Mouse (Mus musculus) lung, embryonic 14.5 days (tissue): ENCODE data around the gene Tmem201. TPM values are rescaled to one million over a fixed set of nuclear protein-coding genes. Genes with fewer than 3 reads are reported as not detected.
"Not testable (repeated sequence)": the region's sequence is repeated elsewhere in the genome, so short reads cannot be mapped to it uniquely, and the experiment has no call there.

Experiments
- ATAC-seq: fragments of 200-750 bp; cut with Nextera tagmentation; 2 replicates; pipeline ENCODE4 v1.8.0; 2017; ENCODE audit warnings: mild to moderate bottlenecking, moderate TSS enrichment, moderate library complexity; ENCODE audit not compliant: insufficient read depth
- DNase-seq: peaks from one replicate; pipeline ENCODE4 v3.0.0-alpha.2; 2015
- H3K27ac ChIP-seq: fragments of 300-500 bp; sonication (generic); 2 replicates; pipeline ENCODE4 v1.5.1; 2014; ENCODE audit warnings: low read depth, mild to moderate bottlenecking, moderate library complexity
- H3K27me3 ChIP-seq: fragments of 300-500 bp; sonication (generic); 2 replicates; pipeline ENCODE4 v1.6.1; 2014; ENCODE audit warnings: low read length, control low read depth; ENCODE audit not compliant: insufficient read depth
- H3K36me3 ChIP-seq: fragments of 300-500 bp; sonication (generic); 2 replicates; pipeline ENCODE4 v1.6.1; 2014; ENCODE audit warnings: control low read depth; ENCODE audit not compliant: insufficient read depth
- H3K4me1 ChIP-seq: fragments of 300-500 bp; sonication (generic); 2 replicates; pipeline ENCODE4 v1.6.1; 2014; ENCODE audit warnings: antibody characterized with exemption, control low read depth; ENCODE audit not compliant: insufficient read depth
- H3K4me2 ChIP-seq: fragments of 300-500 bp; sonication (generic); 2 replicates; pipeline ENCODE4 v1.6.1; 2014; ENCODE audit warnings: mild to moderate bottlenecking
- H3K4me3 ChIP-seq: fragments of 300-500 bp; sonication (generic); 2 replicates; pipeline ENCODE4 v1.5.1; 2014; ENCODE audit warnings: low read depth, low read length
- H3K9ac ChIP-seq: fragments of 300-500 bp; sonication (generic); 2 replicates; pipeline ENCODE4 v1.6.1; 2014
- H3K9me3 ChIP-seq: fragments of 300-500 bp; sonication (generic); 2 replicates; pipeline ENCODE4 v1.6.1; 2016; ENCODE audit warnings: low read depth, low read length, control low read depth
- CTCF ChIP-seq: IDR thresholded peaks from 2 replicates; pipeline ENCODE4 v1.5.1; 2016; ENCODE audit warnings: antibody characterized with exemption, low read depth
- WGBS: fragments of 180-500 bp; shearing (Covaris S2); extraction: QIAGEN DNeasy Blood & Tissue Kit; methylation state at CpG from one replicate; pipeline ENCODE4 v1.1.7; 2014; 5-methylcytosine and 5-hydroxymethylcytosine counted together
- polyA plus RNA-seq: library from polyadenylated mRNA; unstranded; fragments of >200 nt; fragmentation: Nextera tagmentation; extraction: Ambion mirVana; gene quantifications from 2 replicates; pipeline ENCODE4 v1.2.1, GENCODE M21; 2014

Tmem201 gene
- polyA plus RNA-seq, 1 experiment from 2014 or later = 30.3 TPM

DNA sequence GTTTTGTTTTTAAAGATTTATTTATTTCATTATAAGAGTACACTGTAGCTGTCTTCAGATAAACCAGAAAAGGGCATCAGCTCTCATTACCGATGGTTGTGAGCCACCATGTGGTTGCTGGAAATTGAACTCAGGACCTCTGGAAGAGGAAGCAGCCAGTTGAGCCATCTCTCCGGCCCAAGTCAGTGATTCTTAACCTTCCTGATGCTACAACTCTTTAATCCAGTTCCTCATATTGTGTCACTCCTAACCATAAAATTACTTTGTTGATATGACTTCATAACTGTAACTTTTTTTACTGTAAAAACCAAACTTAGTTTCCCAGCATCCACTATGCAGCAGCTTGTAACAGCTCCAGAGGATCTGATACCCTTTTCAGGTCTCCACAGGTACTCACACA, 25.5 kb upstream of the Tmem201 start:
- no peaks in the 10 kb centered on the region for H3K9me3 ChIP-seq
- H3K4me3 ChIP-seq = no peak overlapping the region
- H3K9ac ChIP-seq = no peak overlapping the region
- H3K27me3 ChIP-seq = no peaks in the 10 kb centered on the region
- H3K27ac ChIP-seq = no peak overlapping the region
- WGBS = 80% methylated on average over 2 of the region's 2 CpGs
- peaks cover 3% of the 10 kb centered on the region; the same call in 1 of the 2 replicates for H3K36me3 ChIP-seq
- H3K4me1 ChIP-seq = no peaks in the 10 kb centered on the region
- TF ChIP-seq CTCF = no peak
- H3K4me2 ChIP-seq = no peak overlapping the region
- DNase-seq = no peak
- ATAC-seq = no peak

DNA sequence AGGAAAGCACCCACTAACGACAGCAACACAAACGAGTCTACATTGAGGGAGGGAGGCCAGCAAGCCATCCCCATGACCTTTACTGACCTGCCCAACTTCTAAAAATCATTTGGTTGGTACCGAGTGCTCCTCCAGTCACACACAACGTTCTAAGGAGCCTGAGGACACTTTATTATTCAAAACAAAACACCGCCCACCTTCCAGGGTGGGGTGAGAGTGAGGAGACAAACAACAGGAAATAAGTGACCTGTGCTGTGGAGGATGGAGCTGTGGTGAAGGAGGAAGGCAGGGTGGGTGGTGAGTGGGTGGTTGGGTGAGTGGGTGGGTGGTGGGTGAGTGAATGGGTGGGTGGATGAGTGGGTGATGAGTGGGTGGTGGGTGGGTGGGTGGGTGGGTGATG, 21.7 kb upstream of the Tmem201 start:
- 75% methylated on average over 5 of the region's 5 CpGs for WGBS
- Histone ChIP-seq H3K27me3 (no peaks in the 10 kb centered on the region), H3K9ac (no peak overlapping the region), H3K9me3 (no peaks in the 10 kb centered on the region), H3K4me1 (no peaks in the 10 kb centered on the region), H3K4me2 (no peak overlapping the region), H3K27ac (no peak overlapping the region), H3K4me3 (no peak overlapping the region), H3K36me3 (peaks cover 3% of the 10 kb centered on the region; the same call in 1 of the 2 replicates)
- no peak for DNase-seq
- no peak for TF ChIP-seq CTCF
- ATAC-seq = no peak

DNA sequence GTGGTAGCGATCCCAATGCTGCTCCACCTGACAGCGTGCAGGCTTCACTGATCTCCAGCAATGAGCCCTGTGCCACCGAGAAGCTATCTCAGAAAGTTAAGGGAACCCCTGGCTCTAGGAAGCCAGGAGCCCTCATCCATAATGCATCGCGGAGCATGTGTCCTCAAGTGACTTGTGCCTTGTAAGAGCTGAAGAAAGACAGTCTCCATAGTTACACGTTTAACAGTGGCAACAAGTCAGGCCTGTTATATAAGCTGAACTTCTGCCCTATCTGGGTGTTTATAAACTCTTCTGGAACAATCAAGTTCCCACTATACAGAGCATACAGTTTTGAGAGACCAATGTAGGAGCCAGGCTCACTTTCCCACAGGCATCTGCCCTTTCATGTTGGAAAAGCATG, 20.6 kb upstream of the Tmem201 start:
- Histone ChIP-seq H3K4me3 (no peak overlapping the region), H3K9ac (no peak overlapping the region), H3K9me3 (no peaks in the 10 kb centered on the region), H3K36me3 (peaks cover 3% of the 10 kb centered on the region; the same call in 1 of the 2 replicates), H3K4me2 (no peak overlapping the region), H3K27me3 (no peaks in the 10 kb centered on the region), H3K4me1 (no peaks in the 10 kb centered on the region), H3K27ac (no peak overlapping the region)
- no peak for TF ChIP-seq CTCF
- 73% methylated on average over 6 of the region's 6 CpGs for WGBS
- ATAC-seq (no peak), DNase-seq (no peak)

DNA sequence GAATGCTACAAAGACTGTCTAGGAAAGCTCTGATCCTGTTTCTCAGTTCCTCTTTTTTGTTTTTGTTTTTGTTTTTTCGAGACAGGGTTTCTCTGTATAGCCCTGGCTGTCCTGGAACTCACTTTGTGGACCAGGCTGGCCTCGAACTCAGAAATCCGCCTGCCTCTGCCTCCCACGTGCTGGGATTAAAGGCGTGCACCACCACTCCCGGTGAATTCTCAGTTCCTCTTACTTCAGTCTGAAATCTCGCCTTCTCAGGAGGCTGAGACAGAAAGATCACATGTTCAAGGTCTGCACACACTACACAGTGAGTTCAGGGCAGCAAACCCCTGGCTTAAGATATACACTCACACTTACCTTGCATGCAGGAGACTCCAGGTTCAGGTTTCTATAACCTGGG, 18.7 kb upstream of the Tmem201 start:
- not testable (repeated sequence) for H3K4me2 ChIP-seq, ATAC-seq, H3K27me3 ChIP-seq, DNase-seq, H3K4me3 ChIP-seq, H3K36me3 ChIP-seq, H3K9me3 ChIP-seq, H3K9ac ChIP-seq, H3K27ac ChIP-seq, H3K4me1 ChIP-seq
- 83% methylated on average over 7 of the region's 7 CpGs for whole genome bisulfite sequencing

DNA sequence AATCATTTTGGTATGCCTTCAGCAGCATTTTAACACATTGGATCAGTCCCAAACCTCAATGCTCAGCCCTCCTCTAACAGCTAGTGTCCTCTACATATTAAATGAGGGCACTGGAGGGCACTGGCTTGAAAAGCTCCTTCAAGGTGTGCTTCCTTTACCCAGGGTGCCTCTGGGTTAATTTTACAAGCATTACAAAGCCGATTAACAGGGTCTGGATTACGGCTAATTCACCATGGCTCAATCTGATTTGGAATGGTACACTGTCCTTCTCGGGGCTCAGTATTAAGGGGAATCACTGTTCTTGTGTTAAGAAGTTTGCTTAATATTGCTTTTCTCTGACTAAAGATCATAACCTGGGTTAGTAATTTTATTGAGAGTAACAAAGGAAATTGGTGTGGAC, 15.0 kb upstream of the Tmem201 start:
- 83% methylated on average over 3 of the region's 3 CpGs for WGBS
- DNase-seq (no peak), ATAC-seq (no peak)
- Histone ChIP-seq H3K27ac (no peak overlapping the region), H3K27me3 (no peaks in the 10 kb centered on the region), H3K9ac (no peak overlapping the region), H3K9me3 (no peaks in the 10 kb centered on the region), H3K4me1 (no peaks in the 10 kb centered on the region), H3K4me3 (no peak overlapping the region), H3K36me3 (peaks cover 2% of the 10 kb centered on the region; the same call in 1 of the 2 replicates), H3K4me2 (no peak overlapping the region)
- TF ChIP-seq CTCF = no peak

- 35% methylated on average over 17 of the region's 17 CpGs for WGBS
- TF ChIP-seq CTCF = peak; percentile 84
- DNase-seq = peak; percentile 90
Observed at GRCm38 (mm10) chr4:149752124-149752799, 14.4 kb upstream of the Tmem201 start.

GRCm38 (mm10) chr4:149750671-149751070, 12.8 kb upstream of the Tmem201 start:
- no peak for TF ChIP-seq CTCF
- DNase-seq (no peak), ATAC-seq (no peak)
- H3K27ac ChIP-seq = no peak overlapping the region
- H3K27me3 ChIP-seq = no peaks in the 10 kb centered on the region
- WGBS = 47% methylated on average over 5 of the region's 5 CpGs
- no peak overlapping the region for H3K4me2 ChIP-seq
- H3K9ac ChIP-seq = no peak overlapping the region
- H3K4me1 ChIP-seq = no peaks in the 10 kb centered on the region
- H3K9me3 ChIP-seq = no peaks in the 10 kb centered on the region
- peaks cover 2% of the 10 kb centered on the region; the same call in 1 of the 2 replicates for H3K36me3 ChIP-seq
- H3K4me3 ChIP-seq = no peak overlapping the region

More at GRCm38 (mm10) chr4:149752124-149752799, 14.4 kb upstream of the Tmem201 start:
- Histone ChIP-seq H3K4me3 (no peak overlapping the region), H3K9ac (no peak overlapping the region), H3K36me3 (peaks cover 2% of the 10 kb centered on the region; the same call in 1 of the 2 replicates), H3K4me1 (no peaks in the 10 kb centered on the region), H3K27me3 (no peaks in the 10 kb centered on the region), H3K4me2 (no peak overlapping the region), H3K27ac (no peak overlapping the region), H3K9me3 (no peaks in the 10 kb centered on the region)
- ATAC-seq = peak; percentile 49; the same call in 1 of the 2 replicates

- H3K9ac ChIP-seq, ATAC-seq, H3K27me3 ChIP-seq, DNase-seq, H3K27ac ChIP-seq, H3K36me3 ChIP-seq, H3K4me2 ChIP-seq, H3K4me3 ChIP-seq, H3K9me3 ChIP-seq, H3K4me1 ChIP-seq: not testable (repeated sequence)
- WGBS = 85% methylated on average over 3 of the region's 3 CpGs
Observed at GRCm38 (mm10) chr4:149749663-149750015, 11.8 kb upstream of the Tmem201 start.
